Mouse (Mus musculus) limb, embryonic 13.5 days (tissue): ENCODE results near the gene Macf1. TPM values are rescaled to one million over a fixed set of nuclear protein-coding genes. Genes with fewer than 3 reads are reported as not detected.
"Not testable (repeated sequence)": the region's sequence is repeated elsewhere in the genome, so short reads cannot be mapped to it uniquely, and the experiment has no call there.

ENCODE experiments used
- ATAC-seq: fragments of 200-750 bp; cut with Nextera tagmentation; 2 replicates; pipeline ENCODE4 v1.8.0; 2017; ENCODE audit warnings: low read depth, moderate number of reproducible peaks, moderate TSS enrichment; ENCODE audit not compliant: low FRiP score
- H3K27ac ChIP-seq: fragments of 300-500 bp; sonication (generic); 2 replicates; pipeline ENCODE4 v1.5.1; 2015; ENCODE audit warnings: inconsistent platforms, mild to moderate bottlenecking, moderate library complexity
- H3K27me3 ChIP-seq: fragments of 300-500 bp; sonication (generic); 2 replicates; pipeline ENCODE4 v1.6.1; 2015; ENCODE audit warnings: mild to moderate bottlenecking, inconsistent platforms
- H3K36me3 ChIP-seq: fragments of 300-500 bp; sonication (generic); 2 replicates; pipeline ENCODE4 v1.6.1; 2015; ENCODE audit warnings: inconsistent platforms, mild to moderate bottlenecking, moderate library complexity
- H3K4me1 ChIP-seq: fragments of 300-500 bp; sonication (generic); 2 replicates; pipeline ENCODE4 v1.6.1; 2015; ENCODE audit warnings: inconsistent platforms
- H3K4me2 ChIP-seq: fragments of 300-500 bp; sonication (generic); replicated peaks from 2 replicates; pipeline ENCODE4 v1.6.1; 2015; ENCODE audit warnings: inconsistent platforms, mild to moderate bottlenecking, moderate library complexity
- H3K4me3 ChIP-seq: fragments of 300-500 bp; sonication (generic); 2 replicates; pipeline ENCODE4 v1.5.1; 2015; ENCODE audit warnings: moderate library complexity, mild to moderate bottlenecking, inconsistent platforms
- H3K9ac ChIP-seq: fragments of 300-500 bp; sonication (generic); 2 replicates; pipeline ENCODE4 v1.6.1; 2015; ENCODE audit warnings: mild to moderate bottlenecking, inconsistent platforms
- H3K9me3 ChIP-seq: fragments of 300-500 bp; sonication (generic); 2 replicates; pipeline ENCODE4 v1.6.1; 2016; ENCODE audit warnings: inconsistent platforms
- WGBS: fragments of 180-500 bp; shearing (Covaris S2); methylation state at CpG from one replicate; pipeline ENCODE4 v1.1.7; 2015; 5-methylcytosine and 5-hydroxymethylcytosine counted together
- polyA plus RNA-seq: library from polyadenylated mRNA; unstranded; fragments of >200 nt; fragmentation: Nextera tagmentation; extraction: Ambion mirVana; gene quantifications from 2 replicates; pipeline ENCODE4 v1.2.1, GENCODE M21; 2015

Macf1 gene
- polyA plus RNA-seq, 1 experiment from 2014 or later: 48.0 TPM

DNA sequence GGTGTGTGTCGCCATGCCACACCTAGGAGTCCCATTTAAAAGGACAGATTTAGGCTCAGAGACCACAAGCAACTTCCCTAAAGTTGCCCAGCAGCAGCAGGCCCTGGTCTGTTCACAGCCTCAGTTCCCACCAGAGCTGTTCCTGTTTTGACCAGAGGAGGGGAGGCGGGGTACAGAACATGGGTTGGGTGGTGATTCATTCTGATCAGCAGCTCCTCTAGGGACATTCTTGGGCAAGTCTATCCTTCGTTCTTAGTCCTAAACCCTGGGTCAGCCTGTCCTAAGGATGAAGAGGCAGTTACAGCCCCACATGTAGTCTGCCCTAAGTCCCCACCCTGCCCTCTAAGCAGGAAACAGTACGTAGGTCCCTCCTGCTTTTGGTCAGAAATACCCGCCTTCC is 343.9 kb downstream of the Macf1 start:
- H3K36me3 ChIP-seq: no peaks in the 10 kb centered on the region
- H3K9me3 ChIP-seq: 0 out of 2 replicates have a peak, but pooled peaks cover 4% of the 10 kb centered on the region
- H3K9ac ChIP-seq: no peak overlapping the region
- no peak overlapping the region for H3K4me2 ChIP-seq
- H3K4me3 ChIP-seq: no peak overlapping the region
- no peak overlapping the region for H3K27ac ChIP-seq
- H3K4me1 ChIP-seq: peaks cover 20% of the 10 kb centered on the region
- 67% methylated on average over 5 of the region's 5 CpGs for WGBS
- peaks cover 65% of the 10 kb centered on the region for H3K27me3 ChIP-seq
- no peak for ATAC-seq

DNA sequence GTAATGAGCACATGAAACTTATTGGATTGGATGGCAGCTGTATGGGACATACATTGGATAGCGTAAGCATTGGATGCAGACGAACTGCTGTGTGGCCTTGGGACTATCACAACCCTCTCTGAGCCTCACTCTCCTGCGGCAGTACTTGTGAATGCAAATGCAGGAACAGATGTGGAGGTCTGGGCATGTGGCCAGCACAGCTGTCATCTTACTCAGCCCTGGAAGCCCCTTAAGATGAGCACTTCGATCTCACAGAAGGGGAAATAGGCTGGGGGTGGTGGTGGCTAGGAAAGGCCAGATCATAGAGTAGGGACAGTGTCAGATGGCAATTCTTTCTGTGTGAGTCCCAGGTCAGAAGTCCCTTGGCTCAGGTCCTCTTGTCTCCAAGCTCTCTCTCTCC is 346.5 kb downstream of the Macf1 start:
- ATAC-seq: no peak
- 73% methylated on average over 4 of the region's 4 CpGs for WGBS
- H3K27me3 ChIP-seq: peaks cover 41% of the 10 kb centered on the region
- no peak overlapping the region for H3K27ac ChIP-seq
- no peaks in the 10 kb centered on the region for H3K36me3 ChIP-seq
- no peak overlapping the region for H3K4me3 ChIP-seq
- no peak overlapping the region for H3K4me2 ChIP-seq
- H3K9me3 ChIP-seq: 0 out of 2 replicates have a peak, but pooled peaks cover 2% of the 10 kb centered on the region
- peaks cover 13% of the 10 kb centered on the region for H3K4me1 ChIP-seq
- H3K9ac ChIP-seq: no peak overlapping the region

DNA sequence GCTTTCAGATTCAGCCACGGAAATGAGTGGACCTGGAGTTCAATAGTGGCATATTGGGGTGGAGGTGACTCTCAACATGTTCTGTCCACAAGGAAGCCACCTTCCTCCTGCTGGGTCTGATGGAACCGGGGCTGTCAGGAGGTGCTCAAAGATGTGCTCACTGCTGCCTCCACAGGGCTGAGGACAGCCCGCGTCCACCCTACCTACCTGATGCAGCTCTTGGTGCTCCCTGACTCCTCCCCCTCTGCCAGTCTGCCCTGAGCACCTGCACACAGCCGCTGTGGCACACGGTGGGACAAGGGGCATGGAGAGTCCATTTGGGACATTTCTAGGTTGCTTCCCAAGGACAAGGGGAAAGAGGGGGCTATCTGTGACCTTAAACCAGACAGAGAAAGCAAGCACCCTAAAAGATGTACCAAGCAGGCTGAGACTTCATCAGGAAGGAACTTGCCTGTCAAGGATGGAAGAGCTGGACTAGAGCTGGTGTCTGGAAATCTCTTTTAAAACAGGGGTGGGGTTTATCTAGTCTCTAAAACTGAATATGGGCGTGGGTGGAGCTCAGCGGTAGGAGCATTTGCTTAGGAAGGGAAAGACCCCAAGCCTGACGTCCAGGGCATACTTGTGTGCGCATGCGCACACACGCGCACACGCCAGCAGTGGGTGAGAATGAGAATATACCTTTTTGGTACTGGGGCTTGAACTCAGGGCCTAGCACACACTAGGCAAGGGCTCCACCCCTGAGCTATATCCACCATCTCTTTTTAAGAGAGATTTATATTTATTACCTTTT is 348.2 kb downstream of the Macf1 start:
- Histone ChIP-seq H3K36me3 (no peaks in the 10 kb centered on the region), H3K4me3 (no peak overlapping the region), H3K4me2 (no peak overlapping the region), H3K27ac (no peak overlapping the region), H3K4me1 (peaks cover 4% of the 10 kb centered on the region; the same call in 1 of the 2 replicates), H3K27me3 (peaks cover 24% of the 10 kb centered on the region), H3K9ac (no peak overlapping the region), H3K9me3 (0 out of 2 replicates have a peak, but pooled peaks cover 9% of the 10 kb centered on the region)
- no peak for ATAC-seq
- WGBS: 64% methylated on average over 14 of the region's 14 CpGs

DNA sequence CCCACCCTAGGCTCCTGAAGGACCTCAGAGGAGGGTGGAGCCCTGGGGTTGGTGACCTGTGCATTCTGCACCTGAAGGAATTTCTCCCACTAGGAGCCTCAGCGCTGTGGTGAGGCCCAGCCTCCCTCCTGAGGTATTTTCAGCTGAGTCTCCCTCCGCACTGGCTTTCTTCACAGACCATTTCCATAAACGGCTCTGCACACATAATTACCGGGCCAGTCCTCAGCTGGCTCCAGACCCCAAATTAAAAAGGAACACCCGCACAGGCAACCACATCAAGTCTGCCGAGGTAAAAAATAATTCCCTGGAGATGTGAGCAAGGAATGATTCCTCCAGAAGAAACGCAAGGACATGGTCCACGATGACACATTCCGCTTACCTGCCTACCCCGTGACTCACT is 348.9 kb downstream of the Macf1 start:
- WGBS: 41% methylated on average over 10 of the region's 10 CpGs
- not testable (repeated sequence) for ATAC-seq, H3K36me3 ChIP-seq, H3K9me3 ChIP-seq, H3K4me2 ChIP-seq, H3K9ac ChIP-seq, H3K27ac ChIP-seq, H3K4me3 ChIP-seq, H3K4me1 ChIP-seq
- peaks cover 17% of the 10 kb centered on the region for H3K27me3 ChIP-seq

DNA sequence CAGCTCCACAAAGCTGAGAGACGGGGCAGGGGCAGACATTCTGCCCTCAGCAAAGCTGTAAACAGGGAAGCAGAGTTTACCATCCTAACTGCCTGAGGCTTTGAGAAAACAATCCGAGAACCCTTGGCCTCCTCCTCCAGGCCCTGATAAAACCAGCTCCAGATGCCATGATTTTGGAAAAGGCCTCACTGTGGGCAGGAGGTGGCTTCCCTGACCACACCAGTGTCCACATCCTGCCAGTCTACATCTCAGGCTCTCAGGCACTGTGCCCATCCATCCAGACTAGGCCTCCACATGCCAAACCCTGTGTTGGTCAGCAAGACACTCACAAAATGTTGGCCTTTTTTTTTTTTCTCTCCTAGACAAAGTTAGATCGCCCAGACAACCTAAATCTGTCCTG is 350.0 kb downstream of the Macf1 start:
- no peak overlapping the region for H3K4me2 ChIP-seq
- H3K9ac ChIP-seq: no peak overlapping the region
- peaks cover 4% of the 10 kb centered on the region; the same call in 1 of the 2 replicates for H3K4me1 ChIP-seq
- no peak overlapping the region for H3K4me3 ChIP-seq
- ATAC-seq: no peak
- H3K36me3 ChIP-seq: no peaks in the 10 kb centered on the region
- WGBS: 52% methylated on average over 3 of the region's 3 CpGs
- H3K27me3 ChIP-seq: peaks cover 11% of the 10 kb centered on the region; the same call in 1 of the 2 replicates
- H3K9me3 ChIP-seq: 0 out of 2 replicates have a peak, but pooled peaks cover 9% of the 10 kb centered on the region
- no peak overlapping the region for H3K27ac ChIP-seq

DNA sequence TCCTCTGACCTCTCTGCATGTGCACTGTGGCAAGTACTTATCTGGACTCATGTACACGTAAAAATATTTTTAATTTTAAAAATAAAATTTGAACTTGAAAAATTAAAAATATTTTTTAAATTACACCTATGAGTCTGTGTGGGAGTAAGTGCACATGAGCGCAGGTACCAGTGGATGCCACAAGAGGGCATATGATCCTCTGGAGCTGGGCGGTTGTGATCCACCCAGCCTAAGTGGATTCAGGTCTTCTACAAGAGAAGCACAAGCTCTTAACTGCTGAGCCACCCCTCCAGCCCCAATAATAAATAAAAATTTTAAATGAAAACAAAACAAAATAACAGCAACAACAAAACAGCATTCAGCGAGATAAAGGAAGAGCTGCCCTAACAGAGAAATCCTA is 351.0 kb downstream of the Macf1 start:
- no peaks in the 10 kb centered on the region for H3K36me3 ChIP-seq
- 0 out of 2 replicates have a peak, but pooled peaks cover 9% of the 10 kb centered on the region for H3K9me3 ChIP-seq
- no peak overlapping the region for H3K27ac ChIP-seq
- no peak overlapping the region for H3K9ac ChIP-seq
- H3K27me3 ChIP-seq: 0 out of 2 replicates have a peak, but pooled peaks cover under 1% of the 10 kb centered on the region
- peaks cover 4% of the 10 kb centered on the region; the same call in 1 of the 2 replicates for H3K4me1 ChIP-seq
- 92% methylated on average over 4 of the region's 4 CpGs for WGBS
- ATAC-seq: no peak
- H3K4me3 ChIP-seq: no peak overlapping the region
- no peak overlapping the region for H3K4me2 ChIP-seq

DNA sequence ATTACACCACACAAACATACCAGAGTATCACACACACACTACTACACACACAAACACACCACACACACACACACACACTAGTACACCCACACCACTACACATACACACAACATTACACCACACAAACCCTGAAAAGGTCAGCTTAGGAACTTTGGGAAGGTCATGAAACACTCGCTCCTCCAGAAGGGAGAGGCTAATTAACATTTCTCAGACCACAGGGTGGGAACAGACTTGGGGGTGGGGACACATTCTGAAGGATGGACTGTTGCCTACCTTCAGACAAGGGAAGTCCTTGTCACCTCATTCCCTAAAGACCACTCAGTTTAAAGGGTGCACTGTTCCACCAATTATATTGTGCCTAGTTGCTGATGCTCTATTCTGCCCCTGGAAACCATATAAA is 352.2 kb downstream of the Macf1 start:
- H3K27me3 ChIP-seq, H3K36me3 ChIP-seq, ATAC-seq, H3K9me3 ChIP-seq, H3K4me3 ChIP-seq, H3K4me2 ChIP-seq, H3K27ac ChIP-seq, H3K9ac ChIP-seq, H3K4me1 ChIP-seq: not testable (repeated sequence)
- WGBS: 62% methylated on average over 1 of the region's 1 CpGs

DNA sequence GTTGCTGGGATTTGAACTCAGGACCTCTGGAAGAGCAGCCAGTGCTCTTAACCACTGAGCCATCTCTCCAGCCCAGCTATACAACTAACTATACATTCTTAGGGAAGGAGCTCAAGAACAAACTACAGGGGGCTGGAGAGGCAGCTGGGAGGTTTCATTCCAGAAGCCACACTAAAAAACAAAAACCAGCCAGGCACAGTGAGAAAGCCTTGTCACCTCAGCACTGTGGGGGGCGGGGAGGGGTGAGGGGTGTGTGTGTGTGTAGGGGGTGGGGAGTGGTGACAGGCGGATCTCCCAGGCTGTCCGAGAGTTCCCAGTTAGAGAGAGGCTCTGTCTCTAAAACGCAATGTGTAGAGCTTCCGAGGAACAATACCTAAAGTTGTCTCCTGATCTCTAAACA is 352.8 kb downstream of the Macf1 start:
- no peaks in the 10 kb centered on the region for H3K36me3 ChIP-seq
- ATAC-seq: no peak
- 86% methylated on average over 5 of the region's 5 CpGs for WGBS

DNA sequence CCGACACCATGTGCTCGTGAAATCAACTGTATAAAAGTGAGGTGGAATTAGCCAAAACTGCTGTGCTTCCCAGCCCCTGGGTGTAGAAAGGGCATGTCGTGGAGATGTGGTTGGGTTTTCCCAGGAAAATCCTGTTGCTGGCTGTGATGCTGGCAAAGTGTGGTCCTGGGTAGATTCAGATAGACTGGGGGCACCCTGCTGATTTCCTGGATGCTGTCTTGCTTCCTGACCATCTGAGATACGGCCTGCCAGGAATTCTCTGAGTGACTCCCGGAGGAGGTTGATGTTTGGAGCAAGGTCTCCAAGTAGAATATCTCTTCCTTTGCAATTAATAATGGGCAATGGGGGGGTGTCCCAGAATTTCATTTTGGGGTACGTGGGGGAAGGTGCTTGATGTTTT is 355.2 kb downstream of the Macf1 start:
- ATAC-seq: no peak
- Histone ChIP-seq H3K36me3 (no peaks in the 10 kb centered on the region), H3K4me1 (no peaks in the 10 kb centered on the region), H3K9ac (no peak overlapping the region), H3K4me2 (no peak overlapping the region), H3K27me3 (peaks cover 13% of the 10 kb centered on the region), H3K9me3 (0 out of 2 replicates have a peak, but pooled peaks cover 9% of the 10 kb centered on the region), H3K4me3 (no peak overlapping the region), H3K27ac (no peak overlapping the region)
- WGBS: 61% methylated on average over 6 of the region's 6 CpGs

More for the DNA sequence above, 352.8 kb downstream of the Macf1 start:
- Histone ChIP-seq H3K9ac (no peak overlapping the region), H3K9me3 (0 out of 2 replicates have a peak, but pooled peaks cover 9% of the 10 kb centered on the region), H3K27ac (no peak overlapping the region), H3K4me1 (peaks cover 4% of the 10 kb centered on the region; the same call in 1 of the 2 replicates), H3K27me3 (no peaks in the 10 kb centered on the region), H3K4me2 (no peak overlapping the region), H3K4me3 (no peak overlapping the region)

DNA sequence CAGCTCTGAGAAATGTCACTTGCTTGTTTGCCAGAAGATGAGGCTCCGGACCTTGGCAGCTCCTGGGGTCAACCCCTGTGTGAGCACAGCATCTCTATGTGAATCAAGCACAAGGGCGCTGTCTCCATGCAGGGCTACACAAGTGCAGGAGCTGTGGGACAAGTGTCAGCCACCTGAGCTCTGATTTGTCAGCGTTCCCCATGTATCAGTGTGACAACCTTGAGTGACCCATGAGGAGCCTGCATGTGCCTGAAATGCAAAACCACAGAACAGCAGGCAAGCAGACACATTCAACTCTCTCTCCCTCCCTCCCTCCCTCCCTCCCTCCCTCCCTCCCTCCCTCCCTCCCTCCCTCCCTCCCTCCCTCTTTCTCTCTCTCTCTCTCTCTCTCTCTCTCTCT is 356.5 kb downstream of the Macf1 start:
- Histone ChIP-seq H3K9me3 (0 out of 2 replicates have a peak, but pooled peaks cover 7% of the 10 kb centered on the region), H3K4me1 (no peaks in the 10 kb centered on the region), H3K4me3 (no peak overlapping the region), H3K27ac (no peak overlapping the region), H3K27me3 (peaks cover 25% of the 10 kb centered on the region), H3K9ac (no peak overlapping the region), H3K36me3 (no peaks in the 10 kb centered on the region), H3K4me2 (no peak overlapping the region)
- whole genome bisulfite sequencing: 53% methylated on average over 3 of the region's 3 CpGs
- no peak for ATAC-seq

DNA sequence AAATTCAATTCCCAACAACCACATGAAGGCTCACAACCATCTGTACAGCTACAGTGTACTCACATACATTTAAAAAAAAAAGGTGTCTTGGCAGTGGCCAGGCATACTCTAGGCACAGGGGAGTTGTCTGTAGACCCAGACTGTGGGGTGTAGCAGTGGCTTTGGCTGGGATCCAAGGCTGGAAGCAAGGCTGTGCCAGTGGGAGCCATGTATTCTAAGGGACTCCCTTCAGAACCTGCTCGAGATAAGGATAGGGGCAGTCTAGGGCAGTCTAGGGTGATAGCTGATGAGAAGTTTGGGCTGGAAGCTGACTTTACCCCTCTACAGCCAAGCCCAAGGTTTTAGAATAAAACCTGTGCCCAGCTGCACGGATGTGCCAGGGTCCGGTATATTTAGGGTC is 358.1 kb downstream of the Macf1 start:
- H3K27me3 ChIP-seq: peaks cover 34% of the 10 kb centered on the region
- H3K27ac ChIP-seq: no peak overlapping the region
- H3K9me3 ChIP-seq: no peaks in the 10 kb centered on the region
- no peak overlapping the region for H3K4me2 ChIP-seq
- WGBS: 77% methylated on average over 3 of the region's 3 CpGs
- no peak overlapping the region for H3K4me3 ChIP-seq
- no peak overlapping the region for H3K9ac ChIP-seq
- H3K36me3 ChIP-seq: no peaks in the 10 kb centered on the region
- ATAC-seq: no peak
- no peaks in the 10 kb centered on the region for H3K4me1 ChIP-seq

DNA sequence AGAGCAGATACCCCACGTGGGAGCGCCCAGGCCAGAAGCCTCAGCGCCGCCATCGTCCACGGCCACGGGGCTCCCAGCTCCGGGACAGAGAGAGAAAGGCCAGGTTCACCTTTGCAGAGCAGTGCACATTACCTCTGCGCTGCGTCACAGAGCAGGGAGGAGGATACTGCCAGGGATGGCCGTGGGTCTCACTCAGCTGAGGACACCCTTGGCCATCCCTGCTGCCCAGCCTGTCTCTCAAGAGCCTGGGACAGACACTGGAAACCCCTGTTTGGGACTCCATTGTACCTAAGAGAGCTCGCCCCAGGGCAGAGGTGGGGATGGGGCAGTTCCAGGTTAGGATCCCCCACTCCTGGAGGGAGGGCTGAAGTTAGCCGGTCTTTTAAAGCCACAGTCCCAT is 360.6 kb downstream of the Macf1 start, which contains the start of gene Oxct2a:
Gene Oxct2a (minus strand): TSS at position 101 of the 400 bp plus-strand sequence.
- Histone ChIP-seq H3K4me1 (no peaks in the 10 kb centered on the region), H3K4me2 (peak within 1 kb of the TSS; percentile 60), H3K4me3 (peak within 1 kb of the TSS; percentile 35), H3K27me3 (peaks cover 34% of the 10 kb centered on the region), H3K36me3 (no peaks in the 10 kb centered on the region), H3K9me3 (no peaks in the 10 kb centered on the region), H3K9ac (no peak within 1 kb of the TSS), H3K27ac (no peak within 1 kb of the TSS)
- WGBS: 8% methylated on average over 13 of the region's 13 CpGs
- ATAC-seq: no peak
